ENCODE assay signal across 17 mouse cellular contexts in the genomic region with DNA sequence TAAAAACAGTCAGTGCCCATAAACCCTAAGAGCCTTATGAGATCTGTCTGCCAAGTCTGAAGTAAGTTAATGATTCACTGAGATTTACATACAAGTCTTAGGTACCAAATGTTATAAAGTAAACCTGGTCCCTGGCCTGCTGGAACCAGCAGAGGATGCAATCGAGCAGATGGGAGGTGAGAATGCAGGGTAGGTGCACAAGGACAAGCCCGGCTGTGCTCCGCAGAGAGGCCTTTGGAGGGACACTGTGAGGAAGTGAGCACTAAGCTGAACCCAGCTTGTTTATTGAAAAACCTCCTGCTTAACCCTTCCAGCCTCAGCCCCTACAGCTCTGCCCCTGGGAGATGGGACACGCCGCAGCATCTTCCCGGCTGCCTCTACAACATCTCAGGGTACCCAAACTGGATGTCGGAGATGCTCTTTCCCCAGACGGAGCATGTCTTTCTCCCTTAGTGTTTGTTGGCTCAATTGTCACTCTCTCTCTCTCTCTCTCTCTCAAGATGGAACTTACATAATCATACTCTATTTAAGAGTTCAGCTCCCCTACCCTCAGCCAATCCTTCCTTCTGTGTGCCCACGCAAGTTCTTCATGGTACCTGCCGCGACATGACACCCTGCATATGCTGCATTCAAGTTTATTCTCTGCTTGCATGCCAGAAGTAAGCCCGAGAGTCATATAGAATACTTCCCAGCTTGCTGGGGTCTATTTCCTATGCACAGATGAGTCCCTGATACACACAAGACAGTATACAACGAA.
DNase-seq lines count a peak whose midpoint lies in the region; ATAC-seq and TF ChIP-seq lines count a peak whose summit lies in the region.
"Had no signal": no experiment of that assay in that cellular context is flagged by ENCODE, and none has a peak within 500 bp of the region (broad histone marks: within the 10 kb centered on the region; RNA-seq: fewer than 3 reads in every experiment).

No protein-coding gene starts in this region.

- TF ChIP-seq CTCF in left cerebral cortex, adult 2 months (IDR thresholded peaks at IDR 0.05): no peak; the same call in 1 of the 2 replicates

- WGBS in intestine, embryonic 14.5 days: 75% methylated on average over 13 of the region's 13 CpGs

- H3K27ac ChIP-seq in left cerebral cortex, adult 2 months: peak overlapping the region; percentile 69
- no peak overlapping the region for H3K27ac ChIP-seq in intestine, embryonic 14.5 days (ENCODE audit: low read depth)
- H3K27ac ChIP-seq: embryonic facial prominence, embryonic 10.5 days; hindbrain, embryonic 12.5 days; liver, embryonic 15.5 days; neural tube, embryonic 12.5 days; stomach, embryonic 15.5 days had no signal

- peak; percentile 77 for ATAC-seq in intestine, embryonic 14.5 days (replicated peaks; ENCODE audit: low FRiP score, low TSS enrichment, low read depth)
- ATAC-seq: forebrain, embryonic 14.5 days had no signal

- no peaks in the 10 kb centered on the region for H3K9me3 ChIP-seq in intestine, embryonic 14.5 days (ENCODE audit: control insufficient read depth, low read length)
- H3K9me3 ChIP-seq: embryonic facial prominence, embryonic 10.5 days; hindbrain, embryonic 12.5 days; liver, embryonic 15.5 days; neural tube, embryonic 12.5 days; stomach, embryonic 15.5 days had no signal

- H3K4me1 ChIP-seq in intestine, embryonic 14.5 days (replicated peaks; ENCODE audit: control insufficient read depth, insufficient read depth, low read length): no peaks in the 10 kb centered on the region
- H3K4me1 ChIP-seq: embryonic facial prominence, embryonic 10.5 days; hindbrain, embryonic 12.5 days; liver, embryonic 15.5 days; neural tube, embryonic 12.5 days had no signal

- peak overlapping the region; percentile 14; the same call in 1 of the 2 replicates for H3K4me2 ChIP-seq in intestine, embryonic 14.5 days (ENCODE audit: low read length)
- H3K4me2 ChIP-seq: hindbrain, embryonic 12.5 days; liver, embryonic 15.5 days; neural tube, embryonic 12.5 days; stomach, embryonic 15.5 days had no signal

- H3K27me3 ChIP-seq in intestine, embryonic 14.5 days (replicated peaks; ENCODE audit: control insufficient read depth, insufficient read depth, low read length): no peaks in the 10 kb centered on the region
- H3K27me3 ChIP-seq: hindbrain, embryonic 12.5 days; liver, embryonic 15.5 days; neural tube, embryonic 12.5 days; stomach, embryonic 15.5 days had no signal

- H3K9ac ChIP-seq in intestine, embryonic 14.5 days (ENCODE audit: low read length): no peak overlapping the region
- H3K9ac ChIP-seq: hindbrain, embryonic 12.5 days; liver, embryonic 15.5 days; neural tube, embryonic 12.5 days; stomach, embryonic 15.5 days had no signal

- intact Hi-C loops in left cerebral cortex, adult 2 months (cut with DNase I): no loop called here

- peaks cover 23% of the 10 kb centered on the region for H3K36me3 ChIP-seq in intestine, embryonic 14.5 days (ENCODE audit: control insufficient read depth, insufficient read depth, low read length)

- no peak for DNase-seq in left cerebral cortex, adult 2 months (ENCODE audit: extremely low spot score in 1 of 2, low spot score in 2 of 2)
- DNase-seq in left cerebral cortex, adult 18-20 months (ENCODE audit: low spot score in 2 of 2): no peak
- DNase-seq in intestine, embryonic 14.5 days (ENCODE audit: low spot score): no peak
- DNase-seq in kidney, adult 18-20 months: peak; percentile 19
- DNase-seq in kidney, postnatal 25 days: peak; percentile 18 to 64
- DNase-seq in testis, postnatal 10 days (ENCODE audit: low spot score): no peak
- no peak for DNase-seq in adrenal gland, postnatal 10 days
- DNase-seq: cerebellum, postnatal 25 days; heart, postnatal 10 days; lung, postnatal 36 days; thymus, postnatal 14 days had no signal

- H3K4me3 ChIP-seq in left cerebral cortex, adult 2 months: no peak overlapping the region
- no peak overlapping the region for H3K4me3 ChIP-seq in intestine, embryonic 14.5 days (ENCODE audit: low read depth, low read length)
- H3K4me3 ChIP-seq: embryonic facial prominence, embryonic 10.5 days; hindbrain, embryonic 12.5 days; liver, embryonic 15.5 days; neural tube, embryonic 12.5 days; stomach, embryonic 15.5 days had no signal

Comparison
In these comparisons a context has a peak if more than half of its experiments do, and no peak if none do; other contexts are left out.
1. DNase-seq: peak in kidney, adult 18-20 months (single experiment) and kidney, postnatal 25 days (2 of 2); none in left cerebral cortex, adult 2 months (0 of 2), left cerebral cortex, adult 18-20 months (0 of 2), intestine, embryonic 14.5 days (single experiment), testis, postnatal 10 days (single experiment) and adrenal gland, postnatal 10 days (single experiment).